Mouse (Mus musculus) liver, embryonic 15.5 days (tissue): ENCODE results near the gene Cdh13. TPM values are rescaled to one million over a fixed set of nuclear protein-coding genes. Genes with fewer than 3 reads are reported as not detected.

Experiments
- ATAC-seq: fragments of 200-750 bp; cut with Nextera tagmentation; 2 replicates; pipeline ENCODE4 v1.8.0; 2017; ENCODE audit warnings: moderate number of reproducible peaks, mild to moderate bottlenecking, moderate library complexity; ENCODE audit not compliant: insufficient read depth
- H3K27ac ChIP-seq: fragments of 300-500 bp; sonication (generic); replicated peaks from 2 replicates; pipeline ENCODE4 v1.5.1; 2015; ENCODE audit warnings: mild to moderate bottlenecking, inconsistent platforms
- H3K27me3 ChIP-seq: fragments of 300-500 bp; sonication (generic); 2 replicates; pipeline ENCODE4 v1.6.1; 2015; ENCODE audit warnings: mild to moderate bottlenecking, inconsistent platforms
- H3K36me3 ChIP-seq: fragments of 300-500 bp; sonication (generic); replicated peaks from 2 replicates; pipeline ENCODE4 v1.6.1; 2015; ENCODE audit warnings: moderate library complexity, mild to moderate bottlenecking, inconsistent platforms
- H3K4me1 ChIP-seq: fragments of 300-500 bp; sonication (generic); replicated peaks from 2 replicates; pipeline ENCODE4 v1.6.1; 2015; ENCODE audit warnings: inconsistent platforms
- H3K4me2 ChIP-seq: fragments of 300-500 bp; sonication (generic); 2 replicates; pipeline ENCODE4 v1.6.1; 2015; ENCODE audit warnings: moderate library complexity, mild to moderate bottlenecking, inconsistent platforms
- H3K4me3 ChIP-seq: fragments of 300-500 bp; sonication (generic); replicated peaks from 2 replicates; pipeline ENCODE4 v1.5.1; 2015; ENCODE audit warnings: mild to moderate bottlenecking, inconsistent platforms
- H3K9ac ChIP-seq: fragments of 300-500 bp; sonication (generic); 2 replicates; pipeline ENCODE4 v1.6.1; 2015; ENCODE audit warnings: moderate library complexity, mild to moderate bottlenecking, inconsistent platforms
- H3K9me3 ChIP-seq: fragments of 300-500 bp; sonication (generic); replicated peaks from 2 replicates; pipeline ENCODE4 v1.6.1; 2016; ENCODE audit warnings: inconsistent platforms
- WGBS: fragments of 180-500 bp; shearing (Covaris S2); methylation state at CpG from one replicate; pipeline ENCODE4 v1.1.7; 2015; ENCODE audit warnings: mixed read lengths; ENCODE audit not compliant: insufficient replicate concordance; 5-methylcytosine and 5-hydroxymethylcytosine counted together
- polyA plus RNA-seq: library from polyadenylated mRNA; unstranded; fragments of >200 nt; fragmentation: Nextera tagmentation; extraction: Ambion mirVana; gene quantifications from 2 replicates; pipeline ENCODE4 v1.2.1, GENCODE M21; 2015

Cdh13 gene
- polyA plus RNA-seq, 1 experiment from 2014 or later, result 0.56 TPM

- no peak for ATAC-seq
- 67% methylated on average over 12 of the region's 12 CpGs for WGBS
- Histone ChIP-seq H3K4me1 (no peaks in the 10 kb centered on the region), H3K9ac (no peak overlapping the region), H3K9me3 (no peaks in the 10 kb centered on the region), H3K36me3 (no peaks in the 10 kb centered on the region), H3K4me2 (no peak overlapping the region), H3K4me3 (no peak overlapping the region), H3K27me3 (no peaks in the 10 kb centered on the region), H3K27ac (no peak overlapping the region)
Observed at GRCm38 (mm10) chr8:119061671-119062070, 778.1 kb downstream of the Cdh13 start.

GRCm38 (mm10) chr8:119064523-119064922 is 781.0 kb downstream of the Cdh13 start:
- H3K9ac ChIP-seq, result no peak overlapping the region
- H3K27ac ChIP-seq, result no peak overlapping the region
- ATAC-seq, result no peak
- no peak overlapping the region for H3K4me3 ChIP-seq
- H3K36me3 ChIP-seq, result no peaks in the 10 kb centered on the region
- H3K4me2 ChIP-seq, result no peak overlapping the region
- no peaks in the 10 kb centered on the region for H3K9me3 ChIP-seq
- 17% methylated on average over 11 of the region's 11 CpGs for WGBS
- no peaks in the 10 kb centered on the region for H3K27me3 ChIP-seq
- no peaks in the 10 kb centered on the region for H3K4me1 ChIP-seq

DNA sequence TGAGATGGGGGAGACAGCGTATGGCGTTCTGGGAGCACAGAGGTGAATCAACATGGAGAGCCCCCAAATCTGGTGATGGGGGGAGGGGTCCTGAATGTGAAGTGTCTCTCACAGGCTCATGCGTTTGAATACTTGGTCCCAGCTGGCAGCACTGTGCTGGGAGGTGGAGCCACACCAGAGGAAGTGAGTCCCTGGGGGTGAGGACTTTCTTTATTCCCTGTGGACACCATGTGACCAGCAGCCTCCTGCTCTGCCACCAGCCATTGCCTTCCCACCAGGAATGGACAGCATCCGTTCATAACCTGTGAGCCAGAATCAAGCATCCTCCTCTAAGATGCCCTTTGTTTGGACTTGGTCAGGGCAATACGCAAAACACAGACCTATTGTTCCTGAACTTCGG is 788.8 kb downstream of the Cdh13 start:
- H3K9me3 ChIP-seq, result no peaks in the 10 kb centered on the region
- no peak overlapping the region for H3K27ac ChIP-seq
- H3K9ac ChIP-seq, result no peak overlapping the region
- H3K4me1 ChIP-seq, result no peaks in the 10 kb centered on the region
- H3K36me3 ChIP-seq, result no peaks in the 10 kb centered on the region
- H3K4me2 ChIP-seq, result no peak overlapping the region
- H3K4me3 ChIP-seq, result no peak overlapping the region
- WGBS, result 68% methylated on average over 6 of the region's 6 CpGs
- no peaks in the 10 kb centered on the region for H3K27me3 ChIP-seq
- no peak for ATAC-seq

- no peak for ATAC-seq
- Histone ChIP-seq H3K27me3 (no peaks in the 10 kb centered on the region), H3K4me2 (no peak overlapping the region), H3K9ac (no peak overlapping the region), H3K9me3 (no peaks in the 10 kb centered on the region), H3K27ac (no peak overlapping the region), H3K4me1 (no peaks in the 10 kb centered on the region), H3K36me3 (no peaks in the 10 kb centered on the region), H3K4me3 (no peak overlapping the region)
- 72% methylated on average over 8 of the region's 8 CpGs for WGBS
Observed at GRCm38 (mm10) chr8:119085022-119085421, 801.5 kb downstream of the Cdh13 start.

DNA sequence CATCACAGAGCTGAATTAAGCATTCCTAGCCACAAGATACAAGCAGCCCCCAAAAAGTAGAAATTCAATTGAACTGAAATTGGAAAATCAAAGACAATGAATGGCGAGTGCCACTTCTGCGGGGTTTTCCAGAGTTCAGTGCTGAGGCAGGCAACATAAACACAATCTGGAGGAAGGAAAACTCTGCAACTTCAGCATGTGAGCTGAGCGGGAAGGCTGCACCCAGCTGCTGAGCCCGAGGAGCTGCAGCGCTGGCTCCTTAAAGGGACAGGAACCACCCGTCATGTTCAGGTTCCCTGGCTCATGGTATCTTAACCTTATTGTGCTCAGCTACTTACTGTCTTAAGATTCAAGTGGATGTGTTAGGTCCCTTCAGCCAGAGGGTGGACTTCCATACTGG is 814.7 kb downstream of the Cdh13 start:
- Histone ChIP-seq H3K9me3 (no peaks in the 10 kb centered on the region), H3K36me3 (no peaks in the 10 kb centered on the region), H3K27me3 (no peaks in the 10 kb centered on the region), H3K27ac (no peak overlapping the region), H3K9ac (no peak overlapping the region), H3K4me3 (no peak overlapping the region), H3K4me1 (no peaks in the 10 kb centered on the region), H3K4me2 (no peak overlapping the region)
- WGBS, result 40% methylated on average over 6 of the region's 6 CpGs
- no peak for ATAC-seq

- 54% methylated on average over 6 of the region's 6 CpGs for WGBS
Observed at GRCm38 (mm10) chr8:119102871-119103270, 819.3 kb downstream of the Cdh13 start.

GRCm38 (mm10) chr8:119109655-119110054 is 826.1 kb downstream of the Cdh13 start:
- Histone ChIP-seq H3K27me3 (no peaks in the 10 kb centered on the region), H3K4me1 (no peaks in the 10 kb centered on the region), H3K4me3 (no peak overlapping the region), H3K9me3 (no peaks in the 10 kb centered on the region), H3K36me3 (no peaks in the 10 kb centered on the region), H3K4me2 (no peak overlapping the region), H3K27ac (no peak overlapping the region), H3K9ac (no peak overlapping the region)
- ATAC-seq, result no peak
- 61% methylated on average over 7 of the region's 7 CpGs for WGBS

More at GRCm38 (mm10) chr8:119102871-119103270, 819.3 kb downstream of the Cdh13 start:
- no peaks in the 10 kb centered on the region for H3K27me3 ChIP-seq
- H3K36me3 ChIP-seq, result no peaks in the 10 kb centered on the region
- no peaks in the 10 kb centered on the region for H3K9me3 ChIP-seq
- H3K4me3 ChIP-seq, result no peak overlapping the region
- H3K9ac ChIP-seq, result no peak overlapping the region
- H3K4me2 ChIP-seq, result no peak overlapping the region
- H3K4me1 ChIP-seq, result no peaks in the 10 kb centered on the region
- ATAC-seq, result no peak
- no peak overlapping the region for H3K27ac ChIP-seq

- H3K27ac ChIP-seq, result no peak overlapping the region
- no peak for ATAC-seq
- no peaks in the 10 kb centered on the region for H3K9me3 ChIP-seq
- no peak overlapping the region for H3K4me3 ChIP-seq
- WGBS, result 79% methylated on average over 3 of the region's 3 CpGs
- no peaks in the 10 kb centered on the region for H3K4me1 ChIP-seq
- H3K9ac ChIP-seq, result no peak overlapping the region
- H3K4me2 ChIP-seq, result no peak overlapping the region
- no peaks in the 10 kb centered on the region for H3K36me3 ChIP-seq
- H3K27me3 ChIP-seq, result no peaks in the 10 kb centered on the region
Observed at GRCm38 (mm10) chr8:119112861-119113260, 829.3 kb downstream of the Cdh13 start.

DNA sequence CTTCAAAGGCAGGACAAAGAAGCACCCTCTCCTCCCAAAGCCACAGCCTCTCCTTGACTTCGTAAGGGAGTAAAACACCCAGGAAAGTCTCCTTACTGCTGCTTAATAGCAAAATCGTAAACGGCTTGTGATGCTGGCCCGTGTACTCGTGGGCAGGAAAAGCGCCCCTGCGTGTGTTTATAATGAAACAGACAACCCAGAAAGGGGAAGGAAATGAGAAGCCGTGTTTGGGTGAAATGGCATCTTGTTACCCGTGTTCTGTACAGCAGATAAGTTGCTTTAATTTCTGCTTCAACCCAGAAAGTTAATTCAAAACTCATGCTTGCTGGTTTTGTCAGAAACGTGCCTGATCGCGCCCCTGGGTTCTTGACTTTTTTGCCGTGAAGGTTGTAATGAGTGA is 837.7 kb downstream of the Cdh13 start:
- Histone ChIP-seq H3K9ac (no peak overlapping the region), H3K4me1 (no peaks in the 10 kb centered on the region), H3K36me3 (no peaks in the 10 kb centered on the region), H3K27ac (no peak overlapping the region), H3K4me3 (no peak overlapping the region), H3K4me2 (no peak overlapping the region), H3K9me3 (no peaks in the 10 kb centered on the region), H3K27me3 (no peaks in the 10 kb centered on the region)
- no peak for ATAC-seq
- 23% methylated on average over 13 of the region's 13 CpGs for WGBS

- Histone ChIP-seq H3K4me3 (no peak overlapping the region), H3K4me1 (no peaks in the 10 kb centered on the region), H3K27me3 (no peaks in the 10 kb centered on the region), H3K9me3 (no peaks in the 10 kb centered on the region), H3K9ac (no peak overlapping the region), H3K27ac (no peak overlapping the region), H3K36me3 (no peaks in the 10 kb centered on the region), H3K4me2 (no peak overlapping the region)
- WGBS, result 62% methylated on average over 8 of the region's 8 CpGs
- ATAC-seq, result no peak
Observed at GRCm38 (mm10) chr8:119127841-119128240, 844.3 kb downstream of the Cdh13 start.

DNA sequence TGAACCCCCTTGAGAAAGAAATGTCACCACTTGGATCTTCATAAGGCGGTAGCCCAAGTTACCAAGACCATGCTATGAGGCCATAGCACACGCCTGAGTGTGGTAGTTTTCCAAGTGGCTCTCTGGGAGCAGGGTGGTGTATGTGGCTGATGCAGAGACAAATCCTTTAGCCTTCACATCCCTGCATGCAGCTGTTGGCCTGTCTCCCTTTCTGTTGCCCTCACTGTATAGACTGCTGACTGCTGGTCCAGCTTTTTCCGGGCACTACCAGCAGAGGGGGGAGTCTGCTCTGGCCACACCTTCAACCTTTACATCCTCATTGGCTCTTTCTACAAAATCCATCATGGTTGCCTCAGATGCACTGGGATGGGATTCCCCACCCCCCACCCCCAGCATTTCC is 844.7 kb downstream of the Cdh13 start:
- 62% methylated on average over 3 of the region's 3 CpGs for WGBS
- Histone ChIP-seq H3K4me3 (no peak overlapping the region), H3K27ac (no peak overlapping the region), H3K4me2 (no peak overlapping the region), H3K36me3 (no peaks in the 10 kb centered on the region), H3K9ac (no peak overlapping the region), H3K27me3 (no peaks in the 10 kb centered on the region), H3K9me3 (no peaks in the 10 kb centered on the region), H3K4me1 (no peaks in the 10 kb centered on the region)
- ATAC-seq, result no peak

GRCm38 (mm10) chr8:119156454-119156921 is 873.0 kb downstream of the Cdh13 start:
- 52% methylated on average over 6 of the region's 6 CpGs for WGBS
- Histone ChIP-seq H3K27me3 (no peaks in the 10 kb centered on the region), H3K4me1 (no peaks in the 10 kb centered on the region), H3K4me3 (no peak overlapping the region), H3K9me3 (no peaks in the 10 kb centered on the region), H3K36me3 (no peaks in the 10 kb centered on the region), H3K4me2 (no peak overlapping the region), H3K9ac (no peak overlapping the region), H3K27ac (no peak overlapping the region)
- ATAC-seq, result no peak
